Mouse (Mus musculus) myocyte (in vitro differentiated cells): ENCODE measurements around the gene Miip. TPM values are rescaled to one million over a fixed set of nuclear protein-coding genes. Genes with fewer than 3 reads are reported as not detected.

ENCODE experiments used
- H3K27me3 ChIP-seq: one replicate; pipeline ENCODE4 v1.6.1; 2011; ENCODE audit not compliant: control insufficient read depth, insufficient read depth, insufficient read length
- H3K36me3 ChIP-seq: one replicate; pipeline ENCODE4 v1.6.1; 2011; ENCODE audit not compliant: control insufficient read depth, insufficient read depth
- H3K4me2 ChIP-seq: one replicate; pipeline ENCODE4 v1.6.1; 2011; ENCODE audit warnings: low read depth, control low read depth
- H3K4me3 ChIP-seq: one replicate; pipeline ENCODE4 v1.5.1; 2011; ENCODE audit warnings: mild to moderate bottlenecking, control low read depth, moderate library complexity
- H3K79me2 ChIP-seq: one replicate; pipeline ENCODE4 v1.6.1; 2011; ENCODE audit not compliant: control insufficient read depth, insufficient read depth
- H3ac ChIP-seq: one replicate; pipeline ENCODE4 v1.6.1; 2011; ENCODE audit not compliant: control insufficient read depth, insufficient read length
- CEBPB ChIP-seq: IDR thresholded peaks from 2 replicates; pipeline ENCODE4 v1.6.1; 2011; ENCODE audit warnings: mild to moderate bottlenecking, moderate library complexity; ENCODE audit not compliant: poor library complexity, insufficient read depth, severe bottlenecking
- E2F4 ChIP-seq: IDR thresholded peaks from one replicate; pipeline ENCODE4 v1.6.1; 2011; ENCODE audit warnings: mild to moderate bottlenecking, control low read depth, moderate library complexity; ENCODE audit not compliant: insufficient read depth
- MAX ChIP-seq: IDR thresholded peaks from one replicate; pipeline ENCODE4 v1.6.1; 2011; ENCODE audit warnings: low read depth, mild to moderate bottlenecking, control low read depth
- MYOD1 ChIP-seq, 3 experiments: IDR thresholded peaks; one replicate each; pipeline ENCODE4 v1.6.1; 2011; ENCODE audit warnings: control low read depth in 2 of 3, low read depth in 2 of 3, mild to moderate bottlenecking in 2 of 3, moderate library complexity in 1 of 3; ENCODE audit not compliant: insufficient read length in 2 of 3, control insufficient read depth in 1 of 3
- MYOG ChIP-seq, 3 experiments: IDR thresholded peaks; one replicate each; pipeline ENCODE4 v1.6.1; 2011; ENCODE audit warnings: control low read depth in 2 of 3, low read depth in 2 of 3, mild to moderate bottlenecking in 2 of 3; ENCODE audit not compliant: insufficient read length in 2 of 3, control insufficient read depth in 1 of 3, insufficient read depth in 1 of 3
- POLR2A ChIP-seq: IDR thresholded peaks from one replicate; pipeline ENCODE4 v1.6.1; 2011; ENCODE audit warnings: low read depth, mild to moderate bottlenecking, control low read depth, moderate library complexity; ENCODE audit not compliant: insufficient read length
- POLR2AphosphoS2 ChIP-seq: IDR thresholded peaks from one replicate; pipeline ENCODE4 v1.6.1; 2011; ENCODE audit warnings: low read depth, control low read depth; ENCODE audit not compliant: insufficient read length
- REST ChIP-seq: IDR thresholded peaks from one replicate; pipeline ENCODE4 v1.6.1; 2011; ENCODE audit warnings: mild to moderate bottlenecking, control low read depth, moderate library complexity; ENCODE audit not compliant: insufficient read depth, insufficient read length
- SRF ChIP-seq: IDR thresholded peaks from one replicate; pipeline ENCODE4 v1.6.1; 2011; ENCODE audit warnings: low read depth; ENCODE audit not compliant: control insufficient read depth, insufficient read length
- TCF12 ChIP-seq: IDR thresholded peaks from one replicate; pipeline ENCODE4 v1.6.1; 2011; ENCODE audit warnings: mild to moderate bottlenecking, control low read depth; ENCODE audit not compliant: poor library complexity, insufficient read depth, severe bottlenecking
- TCF3 ChIP-seq: IDR thresholded peaks from one replicate; pipeline ENCODE4 v1.6.1; 2011; ENCODE audit warnings: low read depth, control low read depth; ENCODE audit not compliant: insufficient read length
- USF1 ChIP-seq: IDR thresholded peaks from one replicate; pipeline ENCODE4 v1.6.1; 2011; ENCODE audit warnings: low read depth, mild to moderate bottlenecking, control low read depth, moderate library complexity
- polyA plus RNA-seq: library from polyadenylated mRNA; unstranded; fragments of >200 nt; fragmentation: generic; extraction: Trizol; gene quantifications from one replicate; pipeline ENCODE4 v1.2.1, GENCODE M21; 2012; ENCODE audit warnings: missing spikeins

The Miip gene
- polyA plus RNA-seq, 1 experiment, result 11.0 TPM

GRCm38 (mm10) chr4:147814592-147815167 lies 53.9 kb downstream of the Miip start:
- TF ChIP-seq USF1 (no peak), SRF (no peak), POLR2AphosphoS2 (no peak), MYOD1 (IDR thresholded peaks at IDR 0.05; ENCODE audit: control insufficient read depth in 1 of 3, insufficient read length in 2 of 3, low read depth in 2 of 3) (no peak), TCF12 (no peak), POLR2A (no peak), REST (no peak), MYOG (IDR thresholded peaks at IDR 0.05; ENCODE audit: control insufficient read depth in 1 of 3, insufficient read depth in 1 of 3, insufficient read length in 2 of 3, low read depth in 2 of 3) (no peak), E2F4 (no peak)
- H3ac ChIP-seq, result no peak overlapping the region
- H3K4me2 ChIP-seq, result no peak overlapping the region
- no peaks in the 10 kb centered on the region for H3K36me3 ChIP-seq
- H3K79me2 ChIP-seq, result no peaks in the 10 kb centered on the region
- no peaks in the 10 kb centered on the region for H3K27me3 ChIP-seq
- H3K4me3 ChIP-seq, result no peak overlapping the region

GRCm38 (mm10) chr4:147813249-147813765 lies 55.3 kb downstream of the Miip start:
- H3K79me2 ChIP-seq, result no peaks in the 10 kb centered on the region
- TF ChIP-seq REST, result no peak
- TF ChIP-seq MAX, result no peak
- TF ChIP-seq TCF12, result no peak
- TF ChIP-seq POLR2A, result no peak
- TF ChIP-seq USF1, result no peak
- no peak for TF ChIP-seq MYOG (IDR thresholded peaks at IDR 0.05; ENCODE audit: control insufficient read depth in 1 of 3, insufficient read depth in 1 of 3, insufficient read length in 2 of 3, low read depth in 2 of 3)
- no peak for TF ChIP-seq CEBPB
- TF ChIP-seq MYOD1 (IDR thresholded peaks at IDR 0.05; ENCODE audit: control insufficient read depth in 1 of 3, insufficient read length in 2 of 3, low read depth in 2 of 3), result no peak
- no peak for TF ChIP-seq E2F4
- TF ChIP-seq POLR2AphosphoS2, result no peak
- no peak for TF ChIP-seq TCF3
- no peak for TF ChIP-seq SRF

More at GRCm38 (mm10) chr4:147813249-147813765, 55.3 kb downstream of the Miip start:
- no peaks in the 10 kb centered on the region for H3K36me3 ChIP-seq
- no peaks in the 10 kb centered on the region for H3K27me3 ChIP-seq
- H3K4me2 ChIP-seq, result no peak overlapping the region
- H3K4me3 ChIP-seq, result no peak overlapping the region
- H3ac ChIP-seq, result no peak overlapping the region

Other genes with a start within 250 kb of the Miip start
- gene Zfp979, start 226.3 kb downstream of the Miip start, polyA plus RNA-seq, result 0.46 TPM
- gene Zfp534, start 166.3 kb downstream of the Miip start, polyA plus RNA-seq, result not detected
- gene Zfp984, start 59.0 kb downstream of the Miip start, polyA plus RNA-seq, result 0.01 TPM
- 0.66 TPM for gene Zfp933, start 20.4 kb downstream of the Miip start, polyA plus RNA-seq
- 3.7 TPM for gene Fv1, start 163 bp upstream of the Miip start, polyA plus RNA-seq
- gene Mfn2, start 35.9 kb upstream of the Miip start, polyA plus RNA-seq, result 75.8 TPM
- 77.2 TPM for gene Plod1, start 68.0 kb upstream of the Miip start, polyA plus RNA-seq
- 49.9 TPM for gene 2510039O18Rik, start 72.1 kb upstream of the Miip start, polyA plus RNA-seq
- 0.26 TPM for gene Nppb, start 117.0 kb upstream of the Miip start, polyA plus RNA-seq
- not detected for gene Nppa, start 131.9 kb upstream of the Miip start, polyA plus RNA-seq
- 19.6 TPM for gene Clcn6, start 170.0 kb upstream of the Miip start, polyA plus RNA-seq
- 31.8 TPM for gene Mthfr, start 170.3 kb upstream of the Miip start, polyA plus RNA-seq
- 10.9 TPM for gene Agtrap, start 219.2 kb upstream of the Miip start, polyA plus RNA-seq